Mouse (Mus musculus): ENCODE results near the gene Zfp513. TPM values are rescaled to one million over a fixed set of nuclear protein-coding genes. Genes with fewer than 3 reads are reported as not detected.

Gene Zfp513
- polyA plus RNA-seq, 1 experiment = 65.0 TPM

- Histone ChIP-seq H3K27ac (ENCODE audit: insufficient read depth, low read depth, low read length) (no peak overlapping the region), H3K4me3 (ENCODE audit: low read depth, low read length) (no peak overlapping the region), H3K36me3 (ENCODE audit: control insufficient read depth, insufficient read depth, low read length) (peaks cover 63% of the 10 kb centered on the region), H3K27me3 (ENCODE audit: control insufficient read depth, insufficient read depth, low read length) (no peaks in the 10 kb centered on the region), H3K4me1 (ENCODE audit: control insufficient read depth, insufficient read depth, insufficient read length, low read length) (peaks cover 8% of the 10 kb centered on the region)
- TF ChIP-seq POLR2A (IDR thresholded peaks at IDR 0.05; ENCODE audit: low read depth, low read length) (no peak), CTCF (IDR thresholded peaks at IDR 0.05; ENCODE audit: extremely low read depth, insufficient read length, insufficient replicate concordance, low read depth, low read length) (no peak)
- WGBS = 87% methylated on average over 4 of the region's 4 CpGs
These were observed 6.4 kb downstream of the Zfp513 start for GRCm38 (mm10) chr5:31195671-31196070.

- Histone ChIP-seq H3K4me1 (ENCODE audit: control insufficient read depth, insufficient read depth, insufficient read length, low read length) (peaks cover 6% of the 10 kb centered on the region), H3K4me3 (ENCODE audit: low read depth, low read length) (no peak overlapping the region), H3K27ac (ENCODE audit: insufficient read depth, low read depth, low read length) (no peak overlapping the region), H3K27me3 (ENCODE audit: control insufficient read depth, insufficient read depth, low read length) (no peaks in the 10 kb centered on the region), H3K36me3 (ENCODE audit: control insufficient read depth, insufficient read depth, low read length) (peaks cover 62% of the 10 kb centered on the region)
- no peak for TF ChIP-seq CTCF (IDR thresholded peaks at IDR 0.05; ENCODE audit: extremely low read depth, insufficient read length, insufficient replicate concordance, low read depth, low read length)
- TF ChIP-seq POLR2A (IDR thresholded peaks at IDR 0.05; ENCODE audit: low read depth, low read length) = no peak
- WGBS = 85% methylated on average over 16 of the region's 16 CpGs
These were observed 7.3 kb downstream of the Zfp513 start for GRCm38 (mm10) chr5:31194486-31195485.

GRCm38 (mm10) chr5:31193631-31194281 lies 8.3 kb downstream of the Zfp513 start:
- Histone ChIP-seq H3K36me3 (ENCODE audit: control insufficient read depth, insufficient read depth, low read length) (peaks cover 58% of the 10 kb centered on the region), H3K27ac (ENCODE audit: insufficient read depth, low read depth, low read length) (peak overlapping the region; percentile 77), H3K27me3 (ENCODE audit: control insufficient read depth, insufficient read depth, low read length) (no peaks in the 10 kb centered on the region), H3K4me1 (ENCODE audit: control insufficient read depth, insufficient read depth, insufficient read length, low read length) (peaks cover 6% of the 10 kb centered on the region; the same call in 1 of the 2 replicates), H3K4me3 (ENCODE audit: low read depth, low read length) (peak overlapping the region; percentile 91)
- WGBS = 6% methylated on average over 25 of the region's 25 CpGs
- TF ChIP-seq CTCF (IDR thresholded peaks at IDR 0.05; ENCODE audit: extremely low read depth, insufficient read length, insufficient replicate concordance, low read depth, low read length) = no peak
- TF ChIP-seq POLR2A (IDR thresholded peaks at IDR 0.05; ENCODE audit: low read depth, low read length) = no peak

GRCm38 (mm10) chr5:31192939-31193630 lies 9.0 kb downstream of the Zfp513 start, which contains the start of the genes Snx17 and Eif2b4:
Gene Snx17, plus strand, starts transcription at chr5:31193227.
Gene Eif2b4, minus strand, starts transcription at chr5:31193430.
- WGBS = under 1% methylated on average over 48 of the region's 48 CpGs
- Histone ChIP-seq H3K27ac (ENCODE audit: insufficient read depth, low read depth, low read length) (peak within 1 kb of the TSS; percentile 77), H3K4me3 (ENCODE audit: low read depth, low read length) (peak within 1 kb of the TSS; percentile 91), H3K27me3 (ENCODE audit: control insufficient read depth, insufficient read depth, low read length) (no peaks in the 10 kb centered on the region), H3K4me1 (ENCODE audit: control insufficient read depth, insufficient read depth, insufficient read length, low read length) (peaks cover 6% of the 10 kb centered on the region; the same call in 1 of the 2 replicates), H3K36me3 (ENCODE audit: control insufficient read depth, insufficient read depth, low read length) (peaks cover 57% of the 10 kb centered on the region)
- TF ChIP-seq CTCF (IDR thresholded peaks at IDR 0.05; ENCODE audit: extremely low read depth, insufficient read length, insufficient replicate concordance, low read depth, low read length) = no peak
- TF ChIP-seq POLR2A (IDR thresholded peaks at IDR 0.05; ENCODE audit: low read depth, low read length) = peak; percentile 69

- peak overlapping the region; percentile 68 for H3K27ac ChIP-seq (ENCODE audit: insufficient read depth, low read depth, low read length)
- H3K4me1 ChIP-seq (ENCODE audit: control insufficient read depth, insufficient read depth, insufficient read length, low read length) = peaks cover 6% of the 10 kb centered on the region; the same call in 1 of the 2 replicates
- 6% methylated on average over 42 of the region's 42 CpGs for WGBS
- H3K4me3 ChIP-seq (ENCODE audit: low read depth, low read length) = peak overlapping the region; percentile 91
- TF ChIP-seq POLR2A (IDR thresholded peaks at IDR 0.05; ENCODE audit: low read depth, low read length) (no peak), CTCF (IDR thresholded peaks at IDR 0.05; ENCODE audit: extremely low read depth, insufficient read length, insufficient replicate concordance, low read depth, low read length) (no peak)
- peaks cover 56% of the 10 kb centered on the region for H3K36me3 ChIP-seq (ENCODE audit: control insufficient read depth, insufficient read depth, low read length)
- no peaks in the 10 kb centered on the region for H3K27me3 ChIP-seq (ENCODE audit: control insufficient read depth, insufficient read depth, low read length)
These were observed 9.8 kb downstream of the Zfp513 start for GRCm38 (mm10) chr5:31192045-31192938.

GRCm38 (mm10) chr5:31190201-31190600 lies 11.9 kb downstream of the Zfp513 start:
- no peak overlapping the region for H3K4me3 ChIP-seq (ENCODE audit: low read depth, low read length)
- WGBS = 91% methylated on average over 9 of the region's 9 CpGs
- TF ChIP-seq CTCF (IDR thresholded peaks at IDR 0.05; ENCODE audit: extremely low read depth, insufficient read length, insufficient replicate concordance, low read depth, low read length) = no peak
- TF ChIP-seq POLR2A (IDR thresholded peaks at IDR 0.05; ENCODE audit: low read depth, low read length) = no peak
- peaks cover 6% of the 10 kb centered on the region; the same call in 1 of the 2 replicates for H3K4me1 ChIP-seq (ENCODE audit: control insufficient read depth, insufficient read depth, insufficient read length, low read length)
- peaks cover 41% of the 10 kb centered on the region for H3K36me3 ChIP-seq (ENCODE audit: control insufficient read depth, insufficient read depth, low read length)
- H3K27ac ChIP-seq (ENCODE audit: insufficient read depth, low read depth, low read length) = no peak overlapping the region
- H3K27me3 ChIP-seq (ENCODE audit: control insufficient read depth, insufficient read depth, low read length) = no peaks in the 10 kb centered on the region
